Mouse (Mus musculus): Measurements from ENCODE around the gene Olfr470.
A peak's percentile ranks its signal among the peaks of the same experiment; 100 is the strongest.
"Not testable (repeated sequence)": the region's sequence is repeated elsewhere in the genome, so short reads cannot be mapped to it uniquely, and the experiment has no call there.

The Olfr470 gene

DNA sequence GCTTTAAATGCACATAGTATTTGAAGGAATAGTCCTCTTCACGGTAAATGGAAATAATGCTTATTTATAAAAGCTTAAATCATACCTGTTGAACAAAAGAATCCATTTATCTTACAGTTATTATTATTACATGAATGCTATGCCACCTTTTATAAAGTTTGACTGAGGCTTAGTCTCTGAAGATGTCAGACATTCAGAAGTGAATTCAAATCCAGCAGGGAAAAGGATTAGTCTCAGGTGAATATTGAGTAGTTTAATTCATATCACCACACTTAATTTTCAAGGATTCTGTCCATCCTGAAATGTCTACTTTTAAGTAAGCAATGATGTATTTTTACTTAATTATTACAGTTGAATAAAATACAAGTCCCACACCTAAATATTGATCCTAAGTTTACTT, at the start of gene Olfr470:
Gene Olfr470 (minus strand): TSS at position 101 of the 400 bp plus-strand sequence.
- DNase-seq (ENCODE audit: low read depth, low spot score): not testable (repeated sequence)

- peak; percentile 53 for DNase-seq (ENCODE audit: low read depth, low spot score)
Measured at GRCm38 (mm10) chr7:107841719-107842118, 5.6 kb downstream of the Olfr470 start.

- DNase-seq (ENCODE audit: low read depth, low spot score): not testable (repeated sequence)
Measured at GRCm38 (mm10) chr7:107825441-107825840, 21.8 kb downstream of the Olfr470 start, which contains the start of gene Olfr469. Olfr469 (minus strand) TSS chr7:107825541.

- DNase-seq (ENCODE audit: low read depth, low spot score): not testable (repeated sequence)
Measured at GRCm38 (mm10) chr7:107823867-107824266, 23.4 kb downstream of the Olfr470 start.

GRCm38 (mm10) chr7:107819442-107819841, 27.8 kb downstream of the Olfr470 start:
- peak; percentile 21 for DNase-seq (ENCODE audit: low read depth, low spot score)

DNA sequence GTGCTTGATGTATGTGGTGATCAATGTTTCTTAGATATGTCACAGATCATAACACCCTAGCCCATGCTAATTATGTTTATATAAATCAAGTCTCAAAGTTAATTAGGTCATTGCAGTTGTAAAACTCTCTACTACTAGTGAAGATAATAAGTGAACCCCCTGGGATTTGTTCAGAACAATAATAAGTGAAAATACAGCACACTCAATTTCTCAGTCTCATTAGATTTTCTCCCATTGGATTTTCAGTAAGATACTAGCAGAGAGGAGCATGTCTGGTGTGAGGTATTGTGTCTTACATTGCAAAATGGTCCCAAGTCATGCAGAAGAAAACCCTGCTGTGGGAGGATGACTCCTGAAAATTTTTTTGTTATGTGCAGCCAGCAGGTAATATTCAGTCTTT, 35.3 kb downstream of the Olfr470 start, which contains the start of gene Olfr467:
Gene Olfr467 (plus strand): TSS at position 301 of the 400 bp plus-strand sequence.
- DNase-seq (ENCODE audit: low read depth, low spot score): no peak

- no peak for DNase-seq (ENCODE audit: low read depth, low spot score)
Measured at GRCm38 (mm10) chr7:107802138-107802537, 45.2 kb downstream of the Olfr470 start.

GRCm38 (mm10) chr7:107801108-107801507, 46.2 kb downstream of the Olfr470 start, which contains the start of gene Ovch2:
Ovch2 (minus strand) TSS chr7:107801208.
- no peak for DNase-seq (ENCODE audit: low read depth, low spot score)

GRCm38 (mm10) chr7:107796500-107796899, 50.8 kb downstream of the Olfr470 start:
- DNase-seq (ENCODE audit: low read depth, low spot score): no peak
